In the genomic region with DNA sequence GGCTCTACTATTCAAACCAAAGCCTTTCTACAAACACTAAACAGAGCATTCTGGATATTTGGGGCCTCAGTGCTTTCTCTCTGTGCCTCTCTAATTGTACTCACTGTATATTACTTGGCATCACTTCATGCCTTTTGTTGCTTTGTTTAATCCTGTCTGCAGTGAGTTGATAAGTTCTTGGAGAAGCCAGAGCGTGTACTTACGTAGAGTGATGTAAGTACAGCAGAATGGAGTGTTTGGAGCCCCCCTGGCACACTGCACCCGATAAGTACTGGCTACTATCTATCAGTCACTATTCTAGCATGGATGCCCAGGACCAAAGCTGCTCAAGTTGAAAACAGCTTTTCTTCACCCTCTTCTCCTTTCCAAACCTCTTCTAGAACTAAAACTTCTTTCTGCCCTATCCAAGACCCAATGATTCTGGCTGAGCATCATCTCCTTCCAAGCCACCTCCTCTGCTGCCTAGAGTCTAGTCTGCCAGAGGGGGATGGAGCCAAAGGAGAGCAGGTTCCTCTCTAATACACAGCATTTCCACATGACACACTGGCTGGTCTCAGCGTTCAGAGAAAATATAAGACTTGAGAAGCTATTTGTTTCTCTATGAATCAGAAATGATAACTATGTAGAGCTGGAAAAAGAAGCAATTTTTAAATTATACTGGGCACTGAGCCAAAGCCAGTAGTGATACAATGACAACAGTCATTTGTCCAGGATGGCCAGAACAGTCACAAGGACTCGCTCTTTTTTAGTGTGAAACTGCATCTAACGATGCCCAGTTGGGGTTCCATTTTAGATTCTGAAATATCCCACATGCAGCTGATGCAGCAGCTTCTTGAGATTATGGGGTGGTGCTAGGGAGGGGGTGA, we compare ENCODE assay signal across 10 mouse cellular contexts. TPM values are rescaled to one million over a fixed set of nuclear protein-coding genes. Genes with fewer than 3 reads are reported as not detected.
DNase-seq lines count a peak whose midpoint lies in the region; ATAC-seq and TF ChIP-seq lines count a peak whose summit lies in the region.
"Had no signal": no experiment of that assay in that cellular context is flagged by ENCODE, and none has a peak within 500 bp of the region (broad histone marks: within the 10 kb centered on the region; RNA-seq: fewer than 3 reads in every experiment).

No protein-coding gene starts in this region.

- ATAC-seq in intestine, postnatal 0 days, result no peak
- ATAC-seq in intestine, embryonic 15.5 days, result no peak
- peak; percentile 65 for ATAC-seq in liver, embryonic 12.5 days

- no peaks in the 10 kb centered on the region for H3K27me3 ChIP-seq in intestine, postnatal 0 days (replicated peaks; ENCODE audit: control insufficient read depth, insufficient read depth, low read length)
- no peaks in the 10 kb centered on the region for H3K27me3 ChIP-seq in intestine, embryonic 15.5 days (replicated peaks)
- no peaks in the 10 kb centered on the region for H3K27me3 ChIP-seq in liver, embryonic 12.5 days (replicated peaks)

- H3K9me3 ChIP-seq in intestine, postnatal 0 days (ENCODE audit: control insufficient read depth), result no peaks in the 10 kb centered on the region
- no peaks in the 10 kb centered on the region for H3K9me3 ChIP-seq in intestine, embryonic 15.5 days
- no peaks in the 10 kb centered on the region for H3K9me3 ChIP-seq in liver, embryonic 12.5 days (replicated peaks)

- H3K36me3 ChIP-seq in intestine, postnatal 0 days (ENCODE audit: control insufficient read depth, insufficient read depth), result no peaks in the 10 kb centered on the region
- H3K36me3 ChIP-seq in intestine, embryonic 15.5 days, result no peaks in the 10 kb centered on the region
- peaks cover 19% of the 10 kb centered on the region for H3K36me3 ChIP-seq in liver, embryonic 12.5 days

- H3K4me3 ChIP-seq in intestine, postnatal 0 days (ENCODE audit: low read depth, low read length), result no peak overlapping the region
- no peak overlapping the region for H3K4me3 ChIP-seq in intestine, embryonic 15.5 days (replicated peaks)
- H3K4me3 ChIP-seq in liver, embryonic 12.5 days, result no peak overlapping the region

- H3K9ac ChIP-seq in intestine, postnatal 0 days (ENCODE audit: low read depth, low read length), result no peak overlapping the region; the same call in 1 of the 2 replicates
- no peak overlapping the region for H3K9ac ChIP-seq in intestine, embryonic 15.5 days
- peak overlapping the region; percentile 9; the same call in 1 of the 2 replicates for H3K9ac ChIP-seq in liver, embryonic 12.5 days

- 0 out of 2 replicates have a peak overlapping the region, but pooled peaks have one; percentile 57 for H3K27ac ChIP-seq in intestine, postnatal 0 days (ENCODE audit: low read depth, low read length)
- no peak overlapping the region for H3K27ac ChIP-seq in intestine, embryonic 15.5 days
- peak overlapping the region; percentile 50 for H3K27ac ChIP-seq in liver, embryonic 12.5 days

- H3K4me2 ChIP-seq in intestine, postnatal 0 days (replicated peaks; ENCODE audit: low read depth), result no peak overlapping the region
- no peak overlapping the region for H3K4me2 ChIP-seq in intestine, embryonic 15.5 days (replicated peaks)
- peak overlapping the region; percentile 15 for H3K4me2 ChIP-seq in liver, embryonic 12.5 days

- peaks cover 29% of the 10 kb centered on the region for H3K4me1 ChIP-seq in intestine, postnatal 0 days (replicated peaks; ENCODE audit: control insufficient read depth, insufficient read depth, low read length)
- H3K4me1 ChIP-seq in intestine, embryonic 15.5 days (replicated peaks), result peaks cover 42% of the 10 kb centered on the region
- H3K4me1 ChIP-seq in liver, embryonic 12.5 days, result peaks cover 88% of the 10 kb centered on the region

- peak; percentile 23 for DNase-seq in adrenal gland, adult 2 months
- no peak for DNase-seq in adrenal gland, postnatal 36 days
- peak; percentile 37 for DNase-seq in 3T3-L1 (ENCODE audit: low read depth, low spot score)
- no peak for DNase-seq in testis, postnatal 10 days (ENCODE audit: low spot score)
- no peak for DNase-seq in left cerebral cortex, adult 11 months (ENCODE audit: low spot score)
- DNase-seq: lung, adult 18-20 months; spleen, adult 18-20 months had no signal

- WGBS in intestine, postnatal 0 days, result 53% methylated on average over 6 of the region's 6 CpGs
- 61% methylated on average over 6 of the region's 6 CpGs for WGBS in intestine, embryonic 15.5 days
- WGBS in liver, embryonic 12.5 days (ENCODE audit: insufficient replicate concordance), result 57% methylated on average over 6 of the region's 6 CpGs

- TF ChIP-seq CTCF in intestine, postnatal 0 days (IDR thresholded peaks at IDR 0.05; ENCODE audit: low read depth), result no peak

RNA-seq across cellular contexts. Expression of gene Tbxas1, which starts 28.6 kb away (rescaled TPM):
- total RNA-seq in adrenal gland, adult 2 months (2021), result 1 to 10 TPM; 7.5 to 8.5 TPM
- 3.3 and 4.0 TPM in 2 replicates for polyA plus RNA-seq in adrenal gland, adult 2 months (2012; rRNA removed)
- 1 to 10 TPM; 5.6 to 9.5 TPM for total RNA-seq in adrenal gland, postnatal 36 days (2021)
- polyA plus RNA-seq in intestine, postnatal 0 days (2015; fragmentation: Nextera tagmentation; extraction: Ambion mirVana), result 2.1 and 2.9 TPM in 2 replicates
- 3.4 and 4.0 TPM in 2 replicates for polyA plus RNA-seq in intestine, embryonic 15.5 days (2015; fragmentation: Nextera tagmentation; extraction: Ambion mirVana)
- 11.3 and 12.9 TPM in 2 replicates for polyA plus RNA-seq in liver, embryonic 12.5 days (2016; fragmentation: Nextera tagmentation; extraction: Ambion mirVana)

RNA-seq across cellular contexts. Expression of gene Hipk2, which starts 29.4 kb away (rescaled TPM):
- 100 to 1,000 TPM in 1 of 2 experiments, 10 to 100 TPM in 1; 98.6 to 163 TPM for total RNA-seq in adrenal gland, adult 2 months (2021)
- polyA plus RNA-seq in adrenal gland, adult 2 months (2012; rRNA removed), result 85.1 and 97.1 TPM in 2 replicates
- total RNA-seq in adrenal gland, postnatal 36 days (2021), result 100 to 1,000 TPM; 126 to 136 TPM
- 12.0 and 15.4 TPM in 2 replicates for polyA plus RNA-seq in intestine, postnatal 0 days (2015; fragmentation: Nextera tagmentation; extraction: Ambion mirVana)
- 20.2 and 23.3 TPM in 2 replicates for polyA plus RNA-seq in intestine, embryonic 15.5 days (2015; fragmentation: Nextera tagmentation; extraction: Ambion mirVana)
- 26.8 and 28.9 TPM in 2 replicates for polyA plus RNA-seq in liver, embryonic 12.5 days (2016; fragmentation: Nextera tagmentation; extraction: Ambion mirVana)

Comparison
In these comparisons a context has a peak if more than half of its experiments do, and no peak if none do; other contexts are left out.
1. DNase-seq: peak in adrenal gland, adult 2 months (single experiment) and 3T3-L1 (single experiment); none in adrenal gland, postnatal 36 days (0 of 2), testis, postnatal 10 days (single experiment) and left cerebral cortex, adult 11 months (single experiment).